Mouse (Mus musculus) CH12.LX (cell line): ENCODE measurements at regions not wholly inside any gene's neighbourhood (a gene's known extent, or its start where the extent isn't known, plus 50 kb on each side); places are given as distances from the start of the nearest gene placed in this dataset.

Experiments
- DNase-seq: peaks from one replicate; pipeline ENCODE4 v3.0.0-alpha.2; 2013; ENCODE audit errors: extremely low read depth
- H3K27ac ChIP-seq: 2 replicates; pipeline ENCODE4 v1.5.1; 2012; ENCODE audit warnings: low read depth, mild to moderate bottlenecking, control low read depth, moderate library complexity; ENCODE audit not compliant: insufficient read depth
- H3K27me3 ChIP-seq: replicated peaks from 2 replicates; pipeline ENCODE3; 2012; ENCODE audit warnings: inconsistent platforms
- H3K36me3 ChIP-seq, 2 experiments: replicated peaks in 1 of 2; 2 replicates each; pipeline versions ENCODE3 to v1.6.1; 2012; ENCODE audit warnings: inconsistent platforms in 1 of 2, low read length in 1 of 2, mild to moderate bottlenecking in 1 of 2, mixed read lengths in 1 of 2, moderate library complexity in 1 of 2; ENCODE audit not compliant: control insufficient read depth in 1 of 2, insufficient read depth in 1 of 2
- H3K4me1 ChIP-seq, 2 experiments: 2 replicates each; pipeline ENCODE4 v1.6.1; 2012; ENCODE audit warnings: inconsistent platforms in 1 of 2, moderate library complexity in 1 of 2; ENCODE audit not compliant: insufficient read depth in 2 of 2, control insufficient read depth in 1 of 2
- H3K4me2 ChIP-seq: 2 replicates; pipeline ENCODE4 v1.6.1; 2012; ENCODE audit warnings: low read depth, mild to moderate bottlenecking, control low read depth; ENCODE audit not compliant: poor library complexity, insufficient read depth, severe bottlenecking
- H3K4me3 ChIP-seq, 3 experiments: fragments of 150-350 bp in 1 of 3; sonication (generic) in 1 of 3; replicated peaks in 1 of 3; 2 replicates each; pipeline versions ENCODE3 to v1.5.1; 2011 to 2012; ENCODE audit warnings: low read depth in 2 of 3, low read length in 2 of 3, mild to moderate bottlenecking in 2 of 3, moderate library complexity in 2 of 3, control low read depth in 1 of 3, improper control_type of control experiment in 1 of 3, inconsistent platforms in 1 of 3, mixed read lengths in 1 of 3; ENCODE audit not compliant: poor library complexity in 1 of 3
- H3K79me2 ChIP-seq: replicated peaks from 2 replicates; pipeline ENCODE4 v1.6.1; 2012; ENCODE audit warnings: mild to moderate bottlenecking, moderate library complexity; ENCODE audit not compliant: control insufficient read depth, poor library complexity, insufficient read depth, severe bottlenecking; ENCODE audit errors: extremely low read depth
- H3K9ac ChIP-seq: 2 replicates; pipeline ENCODE4 v1.6.1; 2012; ENCODE audit warnings: low read depth, mild to moderate bottlenecking, control low read depth, moderate library complexity; ENCODE audit not compliant: insufficient read depth
- H3K9me3 ChIP-seq: replicated peaks from 2 replicates; pipeline ENCODE3; 2012; ENCODE audit warnings: low read length, inconsistent platforms, mixed read lengths
- EP300 ChIP-seq: IDR thresholded peaks from 2 replicates; pipeline ENCODE4 v1.6.1; 2011; ENCODE audit warnings: low read length, improper control_type of control experiment
- ETS1 ChIP-seq: conservative IDR thresholded peaks from 2 replicates; pipeline ENCODE4 v1.6.1; 2012; ENCODE audit warnings: low read depth, mild to moderate bottlenecking, inconsistent platforms, low read length, improper control_type of control experiment, moderate library complexity
- GABPA ChIP-seq: IDR thresholded peaks from 2 replicates; pipeline ENCODE4 v1.6.1; 2012; ENCODE audit warnings: low read depth, low read length, improper control_type of control experiment, inconsistent platforms; ENCODE audit not compliant: insufficient replicate concordance
- IRF4 ChIP-seq: IDR thresholded peaks from 2 replicates; pipeline ENCODE4 v1.6.1; 2014; ENCODE audit warnings: low read depth, mild to moderate bottlenecking, inconsistent platforms, low read length, improper control_type of control experiment
- KAT2A ChIP-seq: IDR thresholded peaks from 2 replicates; pipeline ENCODE4 v1.6.1; 2012; ENCODE audit warnings: low read length, improper control_type of control experiment, inconsistent platforms; ENCODE audit not compliant: insufficient replicate concordance
- MAX ChIP-seq: IDR thresholded peaks from 2 replicates; pipeline ENCODE4 v1.6.1; 2011; ENCODE audit warnings: low read length, improper control_type of control experiment
- MAZ ChIP-seq: IDR thresholded peaks from 2 replicates; pipeline ENCODE4 v1.6.1; 2012; ENCODE audit warnings: low read depth, mild to moderate bottlenecking, inconsistent platforms, low read length, improper control_type of control experiment, moderate library complexity
- MEF2A ChIP-seq: IDR thresholded peaks from 2 replicates; pipeline ENCODE4 v1.6.1; 2014; ENCODE audit warnings: low read depth, mild to moderate bottlenecking, inconsistent platforms, low read length, improper control_type of control experiment, borderline replicate concordance
- MXI1 ChIP-seq: IDR thresholded peaks from 2 replicates; pipeline ENCODE4 v1.6.1; 2011; ENCODE audit warnings: mild to moderate bottlenecking, low read depth, low read length, improper control_type of control experiment
- POLR2AphosphoS2 ChIP-seq: IDR thresholded peaks from 2 replicates; pipeline ENCODE4 v1.6.1; 2011; ENCODE audit warnings: low read depth, low read length, improper control_type of control experiment
- RAD21 ChIP-seq: IDR thresholded peaks from 2 replicates; pipeline ENCODE4 v1.6.1; 2011; ENCODE audit warnings: low read depth, mild to moderate bottlenecking, low read length, improper control_type of control experiment, moderate library complexity
- USF1 ChIP-seq: IDR thresholded peaks from 2 replicates; pipeline ENCODE4 v1.6.1; 2014; ENCODE audit warnings: low read depth, mild to moderate bottlenecking, inconsistent platforms, low read length, improper control_type of control experiment
- ZMIZ1 ChIP-seq: IDR thresholded peaks from 2 replicates; pipeline ENCODE4 v1.6.1; 2012; ENCODE audit warnings: low read depth, mild to moderate bottlenecking, inconsistent platforms, low read length, improper control_type of control experiment
- dilution Hi-C: fragments of 300-500 bp; cut with MboI; formaldehyde crosslinking; loops from 2 replicates; pipeline ENCODE4 v1.14.3; 2020; ENCODE audit warnings: low sequenced_read_pairs; ENCODE audit not compliant: extremely low pct_unique_long_range_greater_than_20kb, extremely low pct_ligation_motif_present
- in situ Hi-C: fragments of 300-500 bp; cut with MboI; formaldehyde crosslinking; loops from 3 replicates; pipeline ENCODE4 v1.14.3; 2019; ENCODE audit warnings: low sequenced_read_pairs, low pct_ligation_motif_present, low pct_unique_long_range_greater_than_20kb, mixed read lengths

DNA sequence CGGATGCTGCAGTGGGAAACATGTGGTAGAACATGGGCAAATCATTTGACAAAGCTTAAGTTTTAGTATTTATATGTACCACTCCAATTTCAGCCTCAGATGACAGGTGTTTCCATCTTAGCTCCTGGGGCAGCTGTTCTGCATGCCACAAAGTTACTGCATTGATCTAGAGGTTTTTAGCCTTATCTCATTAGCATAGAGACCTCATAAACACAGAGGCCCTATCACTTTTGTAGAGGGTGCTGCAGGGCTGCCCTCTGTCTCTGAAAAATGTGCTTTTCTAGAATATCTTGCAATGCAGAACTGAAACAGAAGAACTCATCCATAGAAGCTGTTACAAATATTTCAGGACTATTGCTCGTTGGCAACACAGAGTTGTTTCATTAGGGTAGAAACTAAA lies 283.0 kb upstream of the Manea start:
- H3K36me3 ChIP-seq = no peaks in the 10 kb centered on the region
- peak overlapping the region; percentile 5; the same call in 1 of the 2 replicates for H3K4me2 ChIP-seq
- H3K9me3 ChIP-seq = no peaks in the 10 kb centered on the region
- H3K4me1 ChIP-seq = peaks cover 3 to 17% of the 10 kb centered on the region in 2 experiments; a peak in 2 of 4 replicates
- in situ Hi-C loops (no loop called here), dilution Hi-C loops (no loop called here)
- H3K27me3 ChIP-seq = no peaks in the 10 kb centered on the region
- H3K4me3 ChIP-seq = no peak overlapping the region
- no peaks in the 10 kb centered on the region for H3K79me2 ChIP-seq
- peak; percentile 75 for DNase-seq
- H3K9ac ChIP-seq = no peak overlapping the region
- TF ChIP-seq USF1 (no peak), ETS1 (peak; percentile 57), EP300 (peak; percentile 56; the same call in 1 of the 2 replicates), POLR2AphosphoS2 (no peak), IRF4 (peak; percentile 53), MEF2A (no peak), RAD21 (peak; percentile 5; the same call in 1 of the 2 replicates)
- no peak overlapping the region for H3K27ac ChIP-seq

DNA sequence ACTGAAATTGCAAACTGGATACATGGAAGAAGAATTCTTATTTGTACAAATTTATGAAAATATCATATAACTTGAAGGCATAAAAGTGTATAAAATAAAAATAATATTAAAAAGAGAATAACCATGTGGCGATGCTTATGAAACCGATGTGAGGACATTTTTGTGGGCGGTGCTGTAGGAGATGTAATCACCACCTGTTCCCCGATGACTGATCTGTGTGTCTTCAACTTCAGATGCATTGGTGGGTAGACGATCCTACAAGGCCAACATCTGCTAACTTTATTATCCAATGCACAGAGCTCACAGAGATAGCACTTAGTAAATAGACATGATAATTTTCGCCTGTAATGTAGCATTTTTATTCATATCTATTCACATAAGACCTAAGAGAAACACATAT lies 281.1 kb upstream of the Manea start:
- Histone ChIP-seq H3K27me3 (no peaks in the 10 kb centered on the region), H3K4me3 (no peak overlapping the region), H3K4me1 (peaks cover 3 to 17% of the 10 kb centered on the region in 2 experiments; a peak in 2 of 4 replicates), H3K36me3 (no peaks in the 10 kb centered on the region), H3K9ac (no peak overlapping the region), H3K4me2 (no peak overlapping the region), H3K27ac (no peak overlapping the region), H3K9me3 (no peaks in the 10 kb centered on the region), H3K79me2 (no peaks in the 10 kb centered on the region)
- dilution Hi-C loops = no loop called here
- no peak for DNase-seq
- TF ChIP-seq MAZ (no peak), ETS1 (no peak)
- TF ChIP-seq, all 38 proteins: peak for 0
- in situ Hi-C loops = no loop called here

DNA sequence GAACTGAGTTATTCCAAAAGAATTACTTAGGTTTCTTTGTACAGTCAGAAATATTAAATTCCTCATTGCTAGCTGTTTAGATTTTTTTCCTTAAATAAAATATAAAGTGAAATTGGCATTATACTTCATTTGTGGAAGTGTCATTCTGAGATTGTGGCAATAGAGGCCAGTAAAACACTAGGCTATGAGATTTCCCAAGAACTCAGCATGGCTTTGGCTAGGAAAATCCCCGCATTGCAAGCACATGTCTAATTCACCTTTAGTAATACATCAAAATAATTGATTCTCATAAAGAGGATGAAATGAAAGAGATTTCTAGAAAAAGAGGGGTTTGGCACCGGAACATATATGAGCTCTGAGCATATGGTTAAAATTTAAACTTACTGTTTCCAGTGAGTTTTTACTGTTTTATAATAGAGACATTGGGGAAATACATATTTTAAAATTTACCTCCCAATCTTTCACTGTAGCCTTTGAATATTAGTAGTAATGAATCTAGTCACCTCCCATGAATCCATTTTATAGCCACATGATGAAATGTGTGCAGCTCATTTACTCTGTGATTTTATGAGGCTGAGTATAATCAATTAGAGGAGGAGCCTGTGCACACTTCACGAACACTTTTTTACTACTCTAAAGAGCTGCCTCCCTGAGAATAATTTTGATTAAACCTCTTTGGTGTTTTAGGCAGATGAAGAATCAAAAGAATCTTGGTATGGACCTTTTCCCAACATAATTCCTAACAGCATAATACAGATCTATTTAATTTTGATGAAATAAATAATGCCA lies 242.6 kb upstream of the Manea start:
- dilution Hi-C loops (no loop called here), in situ Hi-C loops (no loop called here)
- Histone ChIP-seq H3K9me3 (no peaks in the 10 kb centered on the region), H3K27ac (no peak overlapping the region), H3K79me2 (no peaks in the 10 kb centered on the region), H3K4me2 (no peak overlapping the region), H3K4me1 (no peaks in the 10 kb centered on the region), H3K36me3 (no peaks in the 10 kb centered on the region), H3K9ac (no peak overlapping the region), H3K4me3 (no peak overlapping the region), H3K27me3 (no peaks in the 10 kb centered on the region)
- no peak for TF ChIP-seq ZMIZ1
- no peak for TF ChIP-seq KAT2A
- TF ChIP-seq MAX = no peak
- no peak for TF ChIP-seq GABPA
- no peak for TF ChIP-seq MXI1
- peak; percentile 34 for TF ChIP-seq RAD21
- no peak for DNase-seq
